Mouse (Mus musculus) lung, postnatal 36 days (tissue): ENCODE measurements around the gene Gpc2.

Source experiments
- DNase-seq: peaks from one replicate; pipeline ENCODE4 v3.0.0; 2022; ENCODE audit warnings: mixed read lengths

The Gpc2 gene

GRCm38 (mm10) chr5:138260834-138261233 lies 19.0 kb downstream of the Gpc2 start:
- DNase-seq, result no peak

DNA sequence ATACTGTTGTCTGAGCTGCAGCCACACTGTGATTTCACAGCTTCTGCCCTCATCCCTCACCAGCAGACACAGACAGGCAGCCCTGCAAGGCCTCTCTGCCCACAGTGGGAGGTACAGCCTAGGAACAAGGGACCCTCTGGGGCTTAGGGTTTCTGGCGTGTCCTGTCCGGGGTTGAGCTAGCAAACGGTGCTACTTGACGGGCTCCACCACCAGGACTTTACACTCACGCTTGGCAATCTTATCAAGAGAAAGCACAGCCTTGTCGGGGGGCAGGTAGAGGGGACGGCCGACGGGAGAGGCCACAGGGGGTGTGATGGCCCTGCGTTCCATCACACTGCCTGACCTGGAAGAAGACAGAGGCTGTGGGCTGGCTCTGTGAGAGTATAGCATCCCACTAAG lies 19.8 kb downstream of the Gpc2 start:
- DNase-seq, result no peak

DNA sequence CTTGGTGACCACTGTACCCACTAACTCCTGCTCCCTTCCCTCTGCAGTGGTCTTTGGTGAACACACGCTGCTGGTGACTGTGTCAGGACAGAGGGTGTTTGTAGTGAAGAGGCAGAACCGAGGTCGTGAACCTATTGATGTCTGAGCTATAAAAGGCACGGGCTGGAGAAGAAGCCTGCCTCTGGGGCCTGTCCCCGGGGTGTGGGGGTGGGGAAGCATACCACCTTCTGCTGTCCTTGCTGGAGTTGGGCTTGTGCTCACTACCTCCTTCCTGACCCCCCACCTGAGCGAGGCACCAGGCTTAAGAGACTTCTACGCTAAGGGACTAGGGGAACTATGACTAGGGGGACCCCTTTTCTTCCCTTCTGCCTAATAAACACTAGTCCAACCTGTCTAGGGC lies 20.8 kb downstream of the Gpc2 start:
- no peak for DNase-seq

- no peak for DNase-seq
These were observed 21.3 kb downstream of the Gpc2 start for GRCm38 (mm10) chr5:138258542-138258941.

GRCm38 (mm10) chr5:138258078-138258477 lies 21.7 kb downstream of the Gpc2 start:
- no peak for DNase-seq

GRCm38 (mm10) chr5:138257585-138257978 lies 22.2 kb downstream of the Gpc2 start:
- DNase-seq, result no peak

- peak; percentile 61 for DNase-seq
These were observed 22.7 kb downstream of the Gpc2 start for GRCm38 (mm10) chr5:138256966-138257584.

- no peak for DNase-seq
These were observed 23.7 kb downstream of the Gpc2 start for GRCm38 (mm10) chr5:138256094-138256467.

GRCm38 (mm10) chr5:138255353-138256093 lies 24.3 kb downstream of the Gpc2 start, which contains the start of gene Lamtor4:
Gene Lamtor4 (plus strand): TSS chr5:138255482.
- DNase-seq, result peak; percentile 99

GRCm38 (mm10) chr5:138253061-138253460 lies 26.7 kb downstream of the Gpc2 start:
- no peak for DNase-seq

- DNase-seq, result no peak
These were observed 28.7 kb downstream of the Gpc2 start for GRCm38 (mm10) chr5:138251144-138251543.

GRCm38 (mm10) chr5:138241511-138241910 lies 38.3 kb downstream of the Gpc2 start:
- peak; percentile 21 for DNase-seq

DNA sequence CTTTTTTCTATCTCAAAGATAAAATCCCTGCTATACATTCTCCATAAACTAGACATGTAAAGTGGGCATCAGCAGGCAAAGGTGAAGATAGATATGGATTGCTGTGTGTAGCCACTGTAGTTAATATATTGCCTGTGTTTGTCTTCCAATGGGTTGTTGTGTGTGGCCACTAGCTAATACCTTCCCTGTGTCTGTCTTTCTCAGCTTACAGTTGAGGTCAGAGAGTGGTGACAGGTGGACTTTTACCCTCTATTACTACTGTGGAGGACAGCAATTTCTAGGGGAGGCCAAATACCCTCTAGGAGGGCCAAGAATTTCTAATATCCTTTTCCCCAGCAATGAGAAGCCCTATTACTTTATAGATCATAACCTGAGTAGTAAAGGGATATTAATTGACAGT lies 45.6 kb downstream of the Gpc2 start:
- DNase-seq, result no peak

DNA sequence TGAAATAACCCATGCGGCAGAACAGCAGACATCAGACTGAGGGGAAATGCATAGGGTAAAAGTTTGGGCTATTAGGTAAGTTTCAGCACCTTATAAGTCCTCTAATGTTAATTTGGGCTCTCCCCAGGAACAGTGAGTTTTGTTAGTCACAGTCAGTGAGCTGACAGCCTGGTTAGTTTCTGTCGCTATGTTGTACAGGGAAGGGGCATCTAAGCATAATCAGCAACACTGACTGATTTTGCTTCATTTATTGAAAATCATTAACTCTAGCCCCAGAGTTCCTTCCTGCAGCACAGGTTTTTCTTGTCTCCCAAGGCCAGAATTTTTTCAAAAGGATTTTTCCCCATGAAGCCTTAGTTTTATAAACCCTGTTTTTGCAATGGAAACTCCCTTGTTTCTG lies 46.0 kb downstream of the Gpc2 start:
- DNase-seq, result no peak

DNA sequence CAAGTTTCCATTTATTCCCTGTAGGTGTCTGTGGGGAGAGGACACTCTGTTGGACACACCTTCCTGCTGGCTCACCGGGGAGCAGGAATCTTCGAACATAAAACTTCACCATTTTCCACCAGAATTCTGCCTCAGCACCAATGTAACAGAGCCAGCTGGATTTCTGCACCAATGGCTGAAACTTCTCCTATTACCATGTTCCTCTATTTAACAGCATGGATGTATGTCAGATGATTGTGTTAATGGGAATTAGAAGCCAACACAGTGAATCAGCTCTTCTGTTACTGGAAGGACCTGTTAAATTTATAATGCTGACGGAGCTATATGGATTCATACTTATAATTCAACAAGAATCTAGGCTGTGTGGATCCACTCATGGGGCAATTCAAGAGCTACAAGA lies 50.3 kb downstream of the Gpc2 start:
- DNase-seq, result no peak

DNA sequence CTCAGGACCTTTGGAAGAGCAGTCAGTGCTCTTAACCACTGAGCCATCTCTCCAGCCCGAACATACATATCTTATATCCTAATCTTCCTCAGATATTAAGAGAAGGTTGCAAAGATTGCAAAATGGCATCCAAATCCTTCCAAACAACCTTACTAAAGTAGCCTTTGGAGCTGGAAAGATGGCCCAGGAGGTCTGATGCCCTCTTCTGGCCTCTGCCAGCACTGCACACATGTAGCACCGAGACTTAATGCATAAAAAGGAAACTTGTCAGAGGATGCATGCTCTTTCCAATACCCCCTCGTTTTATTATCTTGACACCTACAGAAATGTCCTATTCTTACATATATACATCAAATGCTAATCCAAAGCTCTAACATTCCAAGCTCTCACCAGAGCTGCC lies 51.8 kb downstream of the Gpc2 start:
- DNase-seq, result peak; percentile 68

DNA sequence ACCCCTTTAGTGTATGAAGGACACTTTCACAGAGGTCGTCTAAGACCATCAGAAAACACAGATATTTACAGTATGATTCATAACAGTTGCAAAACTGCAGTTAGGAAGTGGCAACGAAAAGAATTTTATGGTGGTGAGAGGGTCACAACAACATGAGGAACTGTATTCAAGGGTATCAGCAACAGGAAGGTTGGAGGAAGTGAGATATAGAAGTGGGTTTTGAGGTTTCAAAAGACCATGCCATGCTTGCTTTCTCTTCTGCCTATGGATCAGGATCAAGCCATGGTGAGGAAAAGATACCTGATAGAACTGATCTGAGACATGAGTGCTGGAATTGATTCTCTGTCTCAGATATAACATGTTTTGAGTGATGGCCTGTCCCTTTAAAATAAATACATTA lies 52.4 kb downstream of the Gpc2 start:
- DNase-seq, result peak; percentile 22

- no peak for DNase-seq
These were observed 53.3 kb downstream of the Gpc2 start for GRCm38 (mm10) chr5:138226491-138226890.

GRCm38 (mm10) chr5:138225700-138226099 lies 54.1 kb downstream of the Gpc2 start, which contains the start of gene Nxpe5:
Gene Nxpe5 (plus strand): TSS chr5:138225898.
- DNase-seq, result no peak
